Mouse (Mus musculus): Measurements from ENCODE around the gene Tmem143. TPM values are rescaled to one million over a fixed set of nuclear protein-coding genes. Genes with fewer than 3 reads are reported as not detected.

Tmem143 gene
- polyA plus RNA-seq, 1 experiment, result 21.9 TPM

DNA sequence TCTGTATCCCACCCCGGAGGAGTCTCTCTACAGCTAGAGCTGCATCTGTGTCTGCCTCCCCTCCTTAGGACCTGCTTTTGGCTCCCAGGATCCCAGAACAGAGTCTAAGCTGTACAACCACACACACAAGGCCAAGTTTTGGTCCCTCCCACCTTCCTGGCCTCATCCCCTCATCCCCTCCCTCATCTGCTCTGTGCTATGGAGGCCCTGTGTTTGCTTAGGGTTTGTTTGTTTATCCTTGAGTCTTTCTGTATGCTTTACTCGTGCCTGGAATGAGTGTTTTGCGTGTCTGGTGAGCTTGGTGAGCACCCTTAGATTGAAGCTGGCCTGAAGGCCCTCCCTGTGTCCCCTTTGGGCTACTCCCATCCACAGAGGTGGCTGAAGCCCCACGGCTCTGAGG lies 37.7 kb upstream of the Tmem143 start:
- TF ChIP-seq USF1 (IDR thresholded peaks at IDR 0.05; ENCODE audit: low read depth), result no peak
- no peak for TF ChIP-seq MAX (IDR thresholded peaks at IDR 0.05)
- no peak for TF ChIP-seq CEBPB (IDR thresholded peaks at IDR 0.05; ENCODE audit: low read depth)
- TF ChIP-seq FOSL1 (IDR thresholded peaks at IDR 0.05; ENCODE audit: insufficient read depth, low read length, poor library complexity, severe bottlenecking), result no peak
- H3K36me3 ChIP-seq (ENCODE audit: control insufficient read depth, insufficient read depth), result no peaks in the 10 kb centered on the region
- H3K27me3 ChIP-seq (ENCODE audit: control insufficient read depth, insufficient read depth, insufficient read length), result no peaks in the 10 kb centered on the region

DNA sequence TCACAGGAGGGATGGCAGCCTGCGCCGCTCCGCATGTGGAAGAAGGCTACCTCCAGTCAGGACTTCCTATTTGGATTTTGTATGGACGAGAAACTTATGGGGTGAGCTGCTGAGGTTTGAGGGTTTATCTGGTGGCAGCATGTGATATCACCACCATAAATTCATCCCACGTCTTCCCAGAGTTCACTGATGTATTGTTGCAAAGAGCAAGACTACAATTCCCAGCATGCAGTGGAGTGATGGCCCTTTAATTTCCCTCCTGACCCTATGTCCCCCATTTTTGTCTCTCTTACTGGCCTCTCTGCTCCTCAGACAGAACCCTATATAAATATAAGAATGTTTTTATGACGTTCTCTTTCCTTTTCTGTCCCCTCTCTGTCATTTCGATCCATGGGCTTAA lies 33.9 kb upstream of the Tmem143 start:
- Histone ChIP-seq H3K79me3 (ENCODE audit: low read depth) (no peaks in the 10 kb centered on the region), H3ac (ENCODE audit: control insufficient read depth, insufficient read length, low read depth) (no peak overlapping the region), H3K79me2 (ENCODE audit: control insufficient read depth, insufficient read depth) (no peaks in the 10 kb centered on the region), H3K27me3 (ENCODE audit: control insufficient read depth, insufficient read depth, insufficient read length) (no peaks in the 10 kb centered on the region), H3K4me3 (ENCODE audit: insufficient read depth, poor library complexity, severe bottlenecking) (no peak overlapping the region), H3K36me3 (ENCODE audit: control insufficient read depth, insufficient read depth) (no peaks in the 10 kb centered on the region)
- TF ChIP-seq USF1 (IDR thresholded peaks at IDR 0.05; ENCODE audit: low read depth) (no peak), MYOD1 (IDR thresholded peaks at IDR 0.05; ENCODE audit: control insufficient read depth, insufficient read length, low read depth) (no peak), CEBPB (IDR thresholded peaks at IDR 0.05; ENCODE audit: low read depth) (no peak), MAX (IDR thresholded peaks at IDR 0.05) (no peak), MYOG (IDR thresholded peaks at IDR 0.05; ENCODE audit: control insufficient read depth, extremely low read depth, insufficient read length) (no peak), CTCF (IDR thresholded peaks at IDR 0.05; ENCODE audit: control insufficient read depth, insufficient read depth, insufficient read length) (no peak), FOSL1 (IDR thresholded peaks at IDR 0.05; ENCODE audit: insufficient read depth, low read length, poor library complexity, severe bottlenecking) (no peak)

More for the DNA sequence above, 37.7 kb upstream of the Tmem143 start:
- no peaks in the 10 kb centered on the region for H3K79me3 ChIP-seq (ENCODE audit: low read depth)
- no peaks in the 10 kb centered on the region for H3K79me2 ChIP-seq (ENCODE audit: control insufficient read depth, insufficient read depth)
- no peak overlapping the region for H3K4me3 ChIP-seq (ENCODE audit: insufficient read depth, poor library complexity, severe bottlenecking)
- no peak overlapping the region for H3ac ChIP-seq (ENCODE audit: control insufficient read depth, insufficient read length, low read depth)

DNA sequence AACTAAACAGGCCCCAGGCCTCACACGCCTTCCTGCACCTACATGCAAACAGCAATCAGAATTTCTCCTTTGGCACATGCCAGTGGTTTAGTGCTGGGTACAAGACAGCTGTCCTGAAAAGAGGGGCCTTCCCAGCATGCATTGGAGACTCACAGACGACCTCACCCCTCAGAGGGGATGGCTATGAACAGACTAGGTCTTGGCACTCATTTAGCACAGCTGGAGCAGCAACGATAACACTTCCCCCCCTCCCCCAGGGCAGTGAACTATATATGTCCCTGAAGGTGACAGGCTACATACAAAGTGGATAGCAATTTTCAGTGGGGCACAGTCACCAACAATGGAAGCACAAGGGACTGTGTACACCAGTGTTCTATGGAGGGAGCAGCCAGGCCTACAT lies 32.3 kb upstream of the Tmem143 start:
- Histone ChIP-seq H3K36me3 (ENCODE audit: control insufficient read depth, insufficient read depth) (no peaks in the 10 kb centered on the region), H3K27me3 (ENCODE audit: control insufficient read depth, insufficient read depth, insufficient read length) (no peaks in the 10 kb centered on the region), H3ac (ENCODE audit: control insufficient read depth, insufficient read length, low read depth) (no peak overlapping the region), H3K79me2 (ENCODE audit: control insufficient read depth, insufficient read depth) (no peaks in the 10 kb centered on the region), H3K4me3 (ENCODE audit: insufficient read depth, poor library complexity, severe bottlenecking) (no peak overlapping the region), H3K79me3 (ENCODE audit: low read depth) (no peaks in the 10 kb centered on the region)
- TF ChIP-seq MAX (IDR thresholded peaks at IDR 0.05) (no peak), CTCF (IDR thresholded peaks at IDR 0.05; ENCODE audit: control insufficient read depth, insufficient read depth, insufficient read length) (no peak), FOSL1 (IDR thresholded peaks at IDR 0.05; ENCODE audit: insufficient read depth, low read length, poor library complexity, severe bottlenecking) (no peak), USF1 (IDR thresholded peaks at IDR 0.05; ENCODE audit: low read depth) (no peak), MYOG (IDR thresholded peaks at IDR 0.05; ENCODE audit: control insufficient read depth, extremely low read depth, insufficient read length) (no peak), CEBPB (IDR thresholded peaks at IDR 0.05; ENCODE audit: low read depth) (no peak), MYOD1 (IDR thresholded peaks at IDR 0.05; ENCODE audit: control insufficient read depth, insufficient read length, low read depth) (no peak)

DNA sequence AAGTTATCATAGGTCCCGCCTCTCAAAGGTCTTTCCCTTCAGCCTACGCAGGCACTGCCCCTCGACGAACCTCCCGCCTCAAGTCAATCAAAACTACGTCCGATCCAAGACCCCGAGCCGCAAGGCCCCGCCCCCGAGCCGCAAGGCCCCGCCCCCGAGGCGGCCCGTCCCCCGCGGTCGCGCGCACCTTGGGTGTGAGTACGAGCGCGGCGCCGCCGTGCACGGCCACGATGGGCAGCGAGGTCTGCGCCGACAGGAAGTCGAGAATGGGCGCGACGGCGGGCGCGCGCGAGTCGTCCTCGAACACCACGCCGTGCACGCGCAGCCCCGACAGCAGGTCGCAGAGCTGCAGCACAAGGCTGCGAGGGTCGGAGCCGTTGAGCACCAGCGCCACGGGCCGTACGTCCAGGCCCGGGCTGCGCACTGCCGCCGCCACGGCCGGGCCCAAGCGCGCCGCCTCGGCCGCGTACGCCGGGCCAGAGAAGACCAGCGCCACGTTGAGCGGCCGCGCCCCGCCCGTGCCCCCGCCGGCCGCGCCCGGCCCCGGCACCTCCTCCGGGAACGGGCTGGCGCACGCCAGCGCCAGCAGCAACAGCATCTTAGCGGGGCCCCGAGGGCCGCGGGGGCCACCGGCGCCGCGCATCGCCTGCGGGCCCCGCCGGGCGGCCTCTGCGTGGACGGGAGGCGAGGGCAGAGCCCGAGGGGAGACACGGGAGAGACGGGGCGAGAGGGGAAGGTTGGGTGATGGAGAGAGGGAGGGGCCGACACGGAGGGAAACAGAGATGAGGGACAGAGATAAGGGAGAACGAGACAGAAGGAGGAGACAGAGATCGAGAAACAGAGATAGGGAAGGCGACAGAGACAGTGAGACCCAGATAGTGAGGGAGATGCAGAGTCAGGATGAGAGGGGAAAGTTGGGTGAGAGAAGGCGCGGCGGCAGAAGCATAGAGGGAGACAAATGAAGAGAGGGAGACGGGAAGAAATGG lies 30.5 kb upstream of the Tmem143 start:
- peaks cover 8% of the 10 kb centered on the region for H3K27me3 ChIP-seq (ENCODE audit: control insufficient read depth, insufficient read depth, insufficient read length)
- peak overlapping the region; percentile 68 for H3ac ChIP-seq (ENCODE audit: control insufficient read depth, insufficient read length, low read depth)

DNA sequence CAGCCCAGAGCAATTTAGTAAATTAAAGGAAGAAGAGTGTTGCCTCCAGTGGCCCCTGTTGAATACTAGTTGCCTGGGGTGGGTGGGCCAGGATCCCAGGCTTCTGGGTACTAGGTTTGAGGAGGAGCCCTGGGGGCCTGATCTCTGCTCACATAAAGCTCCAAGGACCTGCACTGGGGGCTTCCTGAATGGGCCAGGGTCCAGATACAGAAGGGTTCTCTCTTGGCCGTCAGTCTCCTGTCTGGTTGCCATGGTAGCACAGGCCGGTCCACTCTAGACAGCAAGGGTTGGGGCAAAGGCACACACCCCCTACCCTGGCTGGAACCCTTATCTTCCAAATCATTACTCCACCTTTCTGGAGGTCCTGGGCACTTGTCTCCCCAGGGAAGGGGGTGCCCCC lies 28.9 kb upstream of the Tmem143 start:
- Histone ChIP-seq H3K79me3 (ENCODE audit: low read depth) (no peaks in the 10 kb centered on the region), H3K79me2 (ENCODE audit: control insufficient read depth, insufficient read depth) (peaks cover 2% of the 10 kb centered on the region), H3K4me3 (ENCODE audit: insufficient read depth, poor library complexity, severe bottlenecking) (no peak overlapping the region), H3K27me3 (ENCODE audit: control insufficient read depth, insufficient read depth, insufficient read length) (peaks cover 8% of the 10 kb centered on the region), H3K36me3 (ENCODE audit: control insufficient read depth, insufficient read depth) (no peaks in the 10 kb centered on the region), H3ac (ENCODE audit: control insufficient read depth, insufficient read length, low read depth) (no peak overlapping the region)
- TF ChIP-seq MYOG (IDR thresholded peaks at IDR 0.05; ENCODE audit: control insufficient read depth, extremely low read depth, insufficient read length) (no peak), MAX (IDR thresholded peaks at IDR 0.05) (no peak), USF1 (IDR thresholded peaks at IDR 0.05; ENCODE audit: low read depth) (no peak), FOSL1 (IDR thresholded peaks at IDR 0.05; ENCODE audit: insufficient read depth, low read length, poor library complexity, severe bottlenecking) (no peak), MYOD1 (IDR thresholded peaks at IDR 0.05; ENCODE audit: control insufficient read depth, insufficient read length, low read depth) (no peak), CTCF (IDR thresholded peaks at IDR 0.05; ENCODE audit: control insufficient read depth, insufficient read depth, insufficient read length) (no peak), CEBPB (IDR thresholded peaks at IDR 0.05; ENCODE audit: low read depth) (no peak)

More for the DNA sequence above, 30.5 kb upstream of the Tmem143 start:
- H3K79me2 ChIP-seq (ENCODE audit: control insufficient read depth, insufficient read depth), result no peaks in the 10 kb centered on the region
- TF ChIP-seq USF1 (IDR thresholded peaks at IDR 0.05; ENCODE audit: low read depth) (no peak), MAX (IDR thresholded peaks at IDR 0.05) (peak; percentile 25)
- peak overlapping the region; percentile 48 for H3K4me3 ChIP-seq (ENCODE audit: insufficient read depth, poor library complexity, severe bottlenecking)
- H3K79me3 ChIP-seq (ENCODE audit: low read depth), result no peaks in the 10 kb centered on the region
- H3K36me3 ChIP-seq (ENCODE audit: control insufficient read depth, insufficient read depth), result no peaks in the 10 kb centered on the region
